Mouse (Mus musculus) megakaryocyte, embryonic 14.5 days (primary cell): Measurements from ENCODE around the gene Dab1.

Experiments used
- FLI1 ChIP-seq: IDR thresholded peaks from 2 replicates; pipeline ENCODE4 v1.6.1; 2012; ENCODE audit warnings: low read length, inconsistent platforms, mixed read lengths
- GATA1 ChIP-seq: IDR thresholded peaks from 3 replicates; pipeline ENCODE4 v1.6.1; 2012; ENCODE audit warnings: mixed read lengths, low read length, inconsistent platforms, borderline replicate concordance

GRCm38 (mm10) chr4:104448199-104448598 is 829.0 kb downstream of the Dab1 start:
- TF ChIP-seq GATA1, result no peak
- TF ChIP-seq FLI1, result no peak
